Mouse (Mus musculus): ENCODE results near the gene Tipin. TPM values are rescaled to one million over a fixed set of nuclear protein-coding genes. Genes with fewer than 3 reads are reported as not detected.

Gene Tipin
- 31.0 and 33.9 TPM in 2 replicates for polyA plus RNA-seq (2012; rRNA removed)

DNA sequence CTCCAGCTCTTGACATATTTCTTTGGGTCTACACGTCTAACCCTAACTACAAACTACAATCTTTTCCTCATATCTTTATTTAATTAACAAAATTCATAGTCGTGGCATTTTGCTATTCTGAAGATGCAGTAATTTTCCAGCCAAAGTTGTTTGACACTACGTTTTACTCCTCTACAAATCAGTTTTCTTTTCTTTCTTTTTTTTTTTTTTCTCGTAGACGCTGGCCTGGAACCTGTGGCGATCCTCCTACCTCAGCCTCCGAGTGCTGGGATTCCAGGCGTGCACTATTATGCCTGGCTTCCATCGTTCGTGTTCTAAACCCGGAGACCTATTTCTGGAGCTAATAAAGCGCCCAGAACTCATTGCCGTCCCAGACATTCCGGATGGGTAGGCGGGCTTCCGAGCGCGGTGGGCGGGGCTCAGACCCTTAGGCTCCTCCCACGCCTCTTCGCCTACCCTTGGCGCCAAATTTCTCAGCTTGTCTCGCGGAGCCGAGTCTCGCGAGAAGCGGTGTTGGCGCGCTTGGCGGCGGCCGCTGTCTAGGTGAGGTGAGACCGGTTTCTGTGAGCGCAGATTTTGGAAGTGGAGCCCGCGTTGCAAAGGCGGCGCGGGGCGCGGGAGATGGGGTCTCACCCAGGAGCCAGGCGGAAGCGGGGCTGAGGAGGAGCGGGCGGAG lies at the start of gene Tipin:
TSS of gene Tipin (plus strand) at position 477 of the 676 bp plus-strand sequence.
- peak; percentile 76 for TF ChIP-seq POLR2A (IDR thresholded peaks at IDR 0.05; ENCODE audit: extremely low read depth, insufficient read depth, low read length)
- no peak for TF ChIP-seq CTCF (IDR thresholded peaks at IDR 0.05; ENCODE audit: extremely low read depth, insufficient read depth, low read length)
- H3K27ac ChIP-seq (ENCODE audit: insufficient read depth, low read length), result no peak within 1 kb of the TSS
- peak within 1 kb of the TSS; percentile 94 for H3K4me3 ChIP-seq (ENCODE audit: insufficient read depth, low read length)
- H3K4me1 ChIP-seq (ENCODE audit: control insufficient read depth, insufficient read depth, low read length), result no peaks in the 10 kb centered on the region

DNA sequence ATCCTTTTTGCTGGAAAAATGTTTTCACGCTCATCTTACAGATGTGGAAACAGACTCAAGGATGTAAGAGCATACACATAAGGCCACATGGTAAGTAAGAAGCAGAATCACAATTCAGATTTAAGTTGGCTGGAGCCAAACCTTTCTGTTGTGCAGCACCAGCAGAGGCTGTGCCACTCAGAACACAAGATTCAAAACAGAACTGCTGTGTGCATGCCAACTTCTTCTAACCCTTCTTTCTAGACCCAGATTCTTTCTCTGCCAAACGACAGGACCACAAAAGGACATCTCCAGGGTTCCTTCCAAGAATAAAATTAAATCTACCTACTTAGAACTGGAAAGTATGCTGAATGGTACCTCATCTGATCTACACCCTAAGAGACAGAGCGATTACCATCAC lies 49.7 kb upstream of the Tipin start:
- Histone ChIP-seq H3K4me3 (ENCODE audit: insufficient read depth, low read length) (no peak overlapping the region), H3K27ac (ENCODE audit: insufficient read depth, low read length) (peak overlapping the region; percentile 80), H3K4me1 (ENCODE audit: control insufficient read depth, insufficient read depth, low read length) (peaks cover 22% of the 10 kb centered on the region)
- TF ChIP-seq CTCF (IDR thresholded peaks at IDR 0.05; ENCODE audit: extremely low read depth, insufficient read depth, low read length), result no peak
- no peak for TF ChIP-seq POLR2A (IDR thresholded peaks at IDR 0.05; ENCODE audit: extremely low read depth, insufficient read depth, low read length)

DNA sequence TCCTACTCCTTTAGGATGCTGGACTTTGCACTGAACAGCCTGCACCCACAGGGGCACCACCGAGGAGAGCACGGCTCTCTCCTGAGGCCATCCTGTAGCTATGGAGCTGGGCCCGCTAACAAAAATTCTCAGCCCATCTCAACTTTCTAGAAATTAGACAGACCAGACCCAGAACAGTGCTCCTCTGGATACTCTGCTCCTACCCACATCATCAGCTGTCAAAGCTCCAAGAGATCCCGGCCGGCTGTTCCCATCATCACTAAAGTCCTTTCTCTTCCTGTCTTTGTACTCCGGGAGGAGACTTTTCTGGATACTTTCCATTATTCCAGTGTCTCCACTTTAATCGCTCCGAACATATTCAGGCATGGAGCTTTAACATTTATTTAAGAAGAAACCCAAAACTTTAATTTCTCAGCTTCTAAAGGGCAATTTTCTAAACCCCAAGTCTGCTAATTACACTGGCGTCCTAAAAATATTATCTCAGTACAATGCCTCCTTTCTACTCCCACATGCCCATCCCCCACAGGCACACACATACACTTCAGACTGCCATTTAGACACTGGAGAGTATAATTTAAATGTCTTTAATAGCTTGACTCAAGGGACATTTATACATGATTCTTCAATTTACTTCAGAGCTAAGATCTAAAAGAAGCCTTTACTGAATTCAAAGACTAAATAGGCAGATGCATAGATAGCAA lies 49.0 kb upstream of the Tipin start:
- H3K27ac ChIP-seq (ENCODE audit: insufficient read depth, low read length), result peak overlapping the region; percentile 80
- peaks cover 22% of the 10 kb centered on the region for H3K4me1 ChIP-seq (ENCODE audit: control insufficient read depth, insufficient read depth, low read length)
- TF ChIP-seq CTCF (IDR thresholded peaks at IDR 0.05; ENCODE audit: extremely low read depth, insufficient read depth, low read length) (no peak), POLR2A (IDR thresholded peaks at IDR 0.05; ENCODE audit: extremely low read depth, insufficient read depth, low read length) (no peak)
- H3K4me3 ChIP-seq (ENCODE audit: insufficient read depth, low read length), result no peak overlapping the region

DNA sequence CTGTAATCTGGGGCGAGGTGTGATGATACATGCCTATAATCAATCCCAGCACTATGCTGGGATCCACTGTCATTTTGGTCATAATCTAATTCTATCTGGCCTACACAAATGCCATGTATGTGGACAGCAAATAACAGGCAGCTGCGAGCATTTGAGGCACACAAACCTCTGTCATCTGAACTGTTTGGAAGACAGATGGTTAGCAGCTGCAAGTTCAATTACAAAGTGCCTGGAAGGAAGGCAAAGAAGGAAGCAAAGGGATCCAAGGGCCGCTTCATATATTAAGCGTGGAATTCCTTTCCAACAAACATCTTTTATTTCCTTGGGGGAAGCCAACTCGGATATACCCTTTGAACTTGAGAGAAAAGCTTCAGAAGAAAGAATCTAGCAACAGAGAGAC lies 47.7 kb upstream of the Tipin start:
- TF ChIP-seq POLR2A (IDR thresholded peaks at IDR 0.05; ENCODE audit: extremely low read depth, insufficient read depth, low read length) (no peak), CTCF (IDR thresholded peaks at IDR 0.05; ENCODE audit: extremely low read depth, insufficient read depth, low read length) (no peak)
- Histone ChIP-seq H3K27ac (ENCODE audit: insufficient read depth, low read length) (no peak overlapping the region), H3K4me3 (ENCODE audit: insufficient read depth, low read length) (no peak overlapping the region), H3K4me1 (ENCODE audit: control insufficient read depth, insufficient read depth, low read length) (peaks cover 20% of the 10 kb centered on the region)

DNA sequence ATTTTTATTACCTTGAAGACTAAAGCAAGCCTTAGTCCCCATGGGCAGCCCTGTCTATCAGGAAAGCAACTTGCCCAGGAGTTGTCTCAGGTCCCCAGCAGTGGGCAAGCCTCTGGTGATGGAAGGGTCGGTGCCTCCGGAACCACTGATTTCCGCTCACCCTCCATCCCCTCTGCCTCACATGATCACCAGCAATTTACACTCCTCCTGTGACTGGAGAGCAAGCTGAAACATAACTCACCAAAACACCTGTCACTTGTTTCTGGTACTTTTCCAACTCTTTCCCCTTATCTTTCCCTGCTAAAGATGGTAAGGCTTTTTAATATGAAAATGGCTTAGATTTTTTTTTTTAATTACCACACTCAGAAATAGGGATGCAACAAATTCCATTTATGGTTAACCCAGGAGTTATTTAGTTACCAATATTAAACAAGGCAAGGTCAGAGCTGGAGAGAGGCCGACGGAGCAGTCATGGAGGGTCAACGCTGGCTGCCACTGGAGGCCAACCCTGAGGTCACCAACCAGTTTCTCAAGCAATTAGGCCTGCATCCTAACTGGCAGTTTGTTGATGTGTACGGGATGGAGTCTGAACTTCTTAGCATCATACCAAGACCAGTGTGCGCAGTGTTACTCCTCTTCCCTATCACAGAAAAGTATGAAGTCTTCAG lies 46.5 kb upstream of the Tipin start, which contains the start of gene Uchl4:
TSS of gene Uchl4 (plus strand) at position 434 of the 668 bp plus-strand sequence.
- H3K27ac ChIP-seq (ENCODE audit: insufficient read depth, low read length), result no peak within 1 kb of the TSS
- no peak within 1 kb of the TSS for H3K4me3 ChIP-seq (ENCODE audit: insufficient read depth, low read length)
- peaks cover 14% of the 10 kb centered on the region for H3K4me1 ChIP-seq (ENCODE audit: control insufficient read depth, insufficient read depth, low read length)
- TF ChIP-seq POLR2A (IDR thresholded peaks at IDR 0.05; ENCODE audit: extremely low read depth, insufficient read depth, low read length), result no peak
- TF ChIP-seq CTCF (IDR thresholded peaks at IDR 0.05; ENCODE audit: extremely low read depth, insufficient read depth, low read length), result no peak

DNA sequence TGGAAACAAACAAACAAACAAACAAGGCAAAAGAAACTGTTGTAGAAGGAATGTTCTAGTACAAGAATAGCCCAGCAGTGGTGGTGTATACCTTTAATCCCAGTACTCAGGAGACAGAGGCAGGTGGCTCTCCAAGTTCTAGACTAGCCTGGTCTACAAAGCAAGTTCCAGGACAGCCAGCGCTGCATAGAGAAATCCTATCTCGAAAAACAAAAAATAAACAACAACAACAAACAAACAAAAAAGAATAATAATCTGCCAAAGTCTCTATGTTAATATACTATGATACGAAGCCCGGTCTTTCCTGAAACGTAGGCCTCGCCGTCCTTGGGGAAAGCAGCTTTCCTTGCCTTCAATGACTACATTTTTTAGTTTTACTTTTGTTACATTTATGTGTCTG lies 45.3 kb upstream of the Tipin start:
- no peak overlapping the region for H3K27ac ChIP-seq (ENCODE audit: insufficient read depth, low read length)
- H3K4me1 ChIP-seq (ENCODE audit: control insufficient read depth, insufficient read depth, low read length), result peaks cover 8% of the 10 kb centered on the region
- H3K4me3 ChIP-seq (ENCODE audit: insufficient read depth, low read length), result no peak overlapping the region
- TF ChIP-seq POLR2A (IDR thresholded peaks at IDR 0.05; ENCODE audit: extremely low read depth, insufficient read depth, low read length) (no peak), CTCF (IDR thresholded peaks at IDR 0.05; ENCODE audit: extremely low read depth, insufficient read depth, low read length) (no peak)

DNA sequence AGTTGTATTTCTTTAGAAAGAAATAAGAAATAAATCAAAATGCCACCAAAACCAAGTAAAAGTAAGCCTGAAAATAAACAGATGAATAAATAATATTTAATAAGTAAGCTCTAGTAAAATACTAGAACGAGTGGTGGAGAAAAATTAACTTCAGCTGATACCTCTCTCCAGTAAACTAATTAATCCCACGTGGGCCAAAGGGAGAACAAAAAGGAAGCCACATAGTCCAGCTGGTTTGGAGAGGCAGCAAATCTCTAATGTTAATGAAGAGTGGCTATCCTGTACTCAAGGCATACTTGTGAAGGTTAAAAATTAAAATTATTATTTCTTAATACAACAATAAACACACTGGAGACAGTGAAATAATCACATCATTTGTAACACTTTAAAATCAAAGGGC lies 41.3 kb upstream of the Tipin start:
- Histone ChIP-seq H3K4me3 (ENCODE audit: insufficient read depth, low read length) (no peak overlapping the region), H3K4me1 (ENCODE audit: control insufficient read depth, insufficient read depth, low read length) (no peaks in the 10 kb centered on the region), H3K27ac (ENCODE audit: insufficient read depth, low read length) (no peak overlapping the region)
- TF ChIP-seq POLR2A (IDR thresholded peaks at IDR 0.05; ENCODE audit: extremely low read depth, insufficient read depth, low read length), result no peak
- TF ChIP-seq CTCF (IDR thresholded peaks at IDR 0.05; ENCODE audit: extremely low read depth, insufficient read depth, low read length), result no peak

DNA sequence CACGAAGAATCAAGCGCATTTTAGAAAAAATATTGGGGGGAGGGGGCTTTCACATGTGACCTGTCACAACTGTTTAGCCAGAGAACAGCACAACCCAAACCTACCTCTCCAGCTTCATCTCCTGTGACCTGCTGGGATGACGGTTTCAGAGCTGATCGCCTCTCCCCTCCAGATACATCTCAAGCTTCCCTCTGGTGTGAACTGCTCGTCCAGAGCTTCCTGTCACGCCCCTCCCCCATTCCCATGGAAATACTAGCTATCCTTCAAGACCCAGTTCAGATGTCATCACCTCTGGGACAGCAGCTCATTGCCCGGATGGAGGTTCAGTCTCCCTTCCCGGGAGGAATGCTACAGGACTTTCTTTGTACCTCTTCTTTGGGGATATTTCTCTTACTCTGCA lies 40.7 kb upstream of the Tipin start:
- no peak for TF ChIP-seq POLR2A (IDR thresholded peaks at IDR 0.05; ENCODE audit: extremely low read depth, insufficient read depth, low read length)
- no peaks in the 10 kb centered on the region for H3K4me1 ChIP-seq (ENCODE audit: control insufficient read depth, insufficient read depth, low read length)
- H3K4me3 ChIP-seq (ENCODE audit: insufficient read depth, low read length), result no peak overlapping the region
- no peak overlapping the region for H3K27ac ChIP-seq (ENCODE audit: insufficient read depth, low read length)

DNA sequence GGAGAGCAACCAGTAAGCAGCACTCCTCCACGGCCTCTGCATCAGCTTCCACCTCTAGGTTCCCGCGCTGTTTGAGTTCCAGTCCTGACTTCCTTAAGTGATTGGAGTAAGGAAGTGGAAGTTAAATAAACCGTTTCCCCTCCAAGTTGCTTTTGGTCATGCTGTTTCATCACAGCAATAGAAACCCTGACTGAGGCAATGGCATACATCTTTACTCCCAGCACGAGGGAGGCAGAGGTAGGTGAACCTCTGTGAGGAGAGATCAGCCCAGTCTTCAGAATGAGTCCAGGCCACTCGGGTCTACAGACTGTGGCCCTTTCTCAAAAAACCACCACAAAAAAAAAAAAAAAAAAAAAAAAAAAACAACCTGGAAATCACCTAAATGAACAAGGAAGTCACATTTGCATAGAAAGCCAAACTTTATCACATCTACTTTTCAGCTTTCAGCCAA lies 39.0 kb upstream of the Tipin start:
- no peak overlapping the region for H3K27ac ChIP-seq (ENCODE audit: insufficient read depth, low read length)
- TF ChIP-seq CTCF (IDR thresholded peaks at IDR 0.05; ENCODE audit: extremely low read depth, insufficient read depth, low read length), result no peak
- no peak for TF ChIP-seq POLR2A (IDR thresholded peaks at IDR 0.05; ENCODE audit: extremely low read depth, insufficient read depth, low read length)
- peaks cover 1% of the 10 kb centered on the region; the same call in 1 of the 2 replicates for H3K4me1 ChIP-seq (ENCODE audit: control insufficient read depth, insufficient read depth, low read length)
- no peak overlapping the region for H3K4me3 ChIP-seq (ENCODE audit: insufficient read depth, low read length)
